Mouse (Mus musculus) heart, adult 2 months (tissue): Measurements from ENCODE around the gene Castor1.

Experiments used
- CTCF ChIP-seq: fragments of 200-600 bp; IDR thresholded peaks from 2 replicates; pipeline ENCODE4 v1.8.1; 2022; ENCODE audit warnings: antibody characterized with exemption, mild to moderate bottlenecking, moderate library complexity
- POLR2A ChIP-seq: fragments of 200-500 bp; IDR thresholded peaks from 2 replicates; pipeline ENCODE4 v1.6.1; 2011; ENCODE audit warnings: mild to moderate bottlenecking, low read depth, low read length, control low read depth; ENCODE audit not compliant: insufficient read depth

DNA sequence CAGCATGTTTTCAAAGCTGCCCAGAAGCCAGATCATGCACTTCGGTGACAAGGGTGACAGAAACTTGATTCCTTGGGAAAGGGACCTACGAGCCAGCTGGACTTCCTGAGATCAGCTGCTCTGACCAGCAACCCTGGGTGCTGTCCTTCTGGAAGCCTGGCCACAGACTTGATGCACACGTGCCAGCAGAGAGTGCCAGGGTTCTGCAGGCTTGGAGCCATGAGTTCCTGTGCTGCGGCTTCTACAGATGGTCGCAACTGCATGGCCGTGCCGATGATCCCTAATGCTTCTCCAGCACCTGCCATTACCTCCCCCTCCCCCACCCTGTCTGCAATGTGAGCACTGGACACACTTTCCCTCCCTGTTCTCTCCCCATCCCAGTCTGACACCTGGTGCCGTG is 10.4 kb downstream of the Castor1 start:
- no peak for TF ChIP-seq POLR2A
- TF ChIP-seq CTCF: no peak
